Mouse (Mus musculus): Measurements from ENCODE around the gene Rnf144a.

Rnf144a gene

DNA sequence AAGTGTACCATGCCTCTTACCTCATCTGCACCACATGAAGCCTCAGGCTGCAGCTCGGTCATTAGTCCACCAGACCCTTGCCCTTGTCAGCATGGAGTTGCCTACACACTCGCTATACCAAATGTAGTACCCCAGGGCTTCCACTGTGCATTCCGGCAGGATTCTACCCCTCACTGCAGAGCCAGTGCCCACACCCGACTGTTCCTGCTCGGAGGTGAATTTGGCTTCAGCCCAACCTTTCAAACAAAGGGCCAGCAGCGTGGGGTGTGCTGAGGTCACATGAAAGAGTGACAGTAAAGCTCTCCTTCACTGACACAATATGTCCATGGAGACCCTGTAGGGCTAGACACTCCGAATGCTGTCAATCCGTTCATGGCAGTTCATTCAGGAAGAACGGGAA is 6.3 kb downstream of the Rnf144a start:
- DNase-seq (ENCODE audit: low spot score in 2 of 2): no peak

GRCm38 (mm10) chr12:26404781-26405702 is 10.0 kb downstream of the Rnf144a start:
- DNase-seq (ENCODE audit: low spot score in 2 of 2): peak in 1 of 2 experiments; percentile 44

GRCm38 (mm10) chr12:26403372-26404125 is 11.5 kb downstream of the Rnf144a start:
- no peak for DNase-seq (ENCODE audit: low spot score in 2 of 2)

GRCm38 (mm10) chr12:26401696-26402470 is 13.2 kb downstream of the Rnf144a start:
- no peak for DNase-seq (ENCODE audit: low spot score in 2 of 2)

- DNase-seq (ENCODE audit: low spot score in 2 of 2): no peak
These were observed 13.8 kb downstream of the Rnf144a start for GRCm38 (mm10) chr12:26401254-26401653.

- no peak for DNase-seq (ENCODE audit: low spot score in 2 of 2)
These were observed 14.3 kb downstream of the Rnf144a start for GRCm38 (mm10) chr12:26400762-26401161.

- DNase-seq (ENCODE audit: low spot score in 2 of 2): no peak
These were observed 15.7 kb downstream of the Rnf144a start for GRCm38 (mm10) chr12:26399391-26399790.

DNA sequence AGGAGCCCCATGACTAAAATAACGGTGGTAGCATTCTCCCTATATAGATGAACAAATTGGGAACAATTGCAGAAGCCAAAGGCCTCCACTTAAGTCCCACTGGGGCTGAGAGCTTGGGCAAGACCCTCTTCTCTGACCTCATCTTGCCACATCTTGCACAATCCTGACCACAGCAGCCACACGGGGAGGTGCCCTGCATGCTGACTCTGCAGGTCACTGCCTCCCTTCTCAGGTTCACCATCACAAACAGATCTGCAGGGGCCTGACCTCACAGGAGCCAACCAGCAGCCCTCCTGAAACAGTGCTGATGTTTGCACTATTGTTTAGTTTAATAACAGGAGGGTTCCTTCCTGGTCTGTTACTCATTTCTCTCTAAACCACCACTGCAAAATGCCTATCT is 16.5 kb downstream of the Rnf144a start:
- DNase-seq (ENCODE audit: low spot score in 2 of 2): no peak

GRCm38 (mm10) chr12:26394485-26395470 is 20.3 kb downstream of the Rnf144a start:
- peak; percentile 55 to 68 for DNase-seq (ENCODE audit: low spot score in 2 of 2)

GRCm38 (mm10) chr12:26393291-26393690 is 21.8 kb downstream of the Rnf144a start:
- no peak for DNase-seq (ENCODE audit: low spot score in 2 of 2)

- no peak for DNase-seq (ENCODE audit: low spot score in 2 of 2)
These were observed 23.9 kb downstream of the Rnf144a start for GRCm38 (mm10) chr12:26391162-26391561.

GRCm38 (mm10) chr12:26387523-26387922 is 27.5 kb downstream of the Rnf144a start:
- DNase-seq (ENCODE audit: low spot score in 2 of 2): no peak

DNA sequence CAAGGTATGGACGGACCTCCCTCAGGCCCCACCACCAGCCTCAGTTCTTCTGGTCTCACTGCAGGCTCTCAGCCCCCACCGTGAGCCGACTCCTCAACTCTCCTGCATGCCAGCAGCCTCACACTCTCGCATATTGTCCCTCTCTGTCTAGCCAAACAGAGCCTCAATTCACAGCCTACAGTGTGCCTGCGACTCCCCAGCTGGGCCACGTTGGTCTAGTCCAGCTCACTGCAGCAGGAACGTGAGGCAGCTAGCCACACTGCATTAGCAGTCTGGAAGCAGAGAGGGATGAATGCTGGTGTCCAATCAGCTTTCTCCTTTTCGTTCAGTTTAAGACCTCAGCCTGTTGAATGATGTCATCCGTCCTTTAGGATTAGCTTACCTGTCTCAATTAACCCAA is 28.1 kb downstream of the Rnf144a start:
- DNase-seq (ENCODE audit: low spot score in 2 of 2): peak; percentile 67 to 76

DNA sequence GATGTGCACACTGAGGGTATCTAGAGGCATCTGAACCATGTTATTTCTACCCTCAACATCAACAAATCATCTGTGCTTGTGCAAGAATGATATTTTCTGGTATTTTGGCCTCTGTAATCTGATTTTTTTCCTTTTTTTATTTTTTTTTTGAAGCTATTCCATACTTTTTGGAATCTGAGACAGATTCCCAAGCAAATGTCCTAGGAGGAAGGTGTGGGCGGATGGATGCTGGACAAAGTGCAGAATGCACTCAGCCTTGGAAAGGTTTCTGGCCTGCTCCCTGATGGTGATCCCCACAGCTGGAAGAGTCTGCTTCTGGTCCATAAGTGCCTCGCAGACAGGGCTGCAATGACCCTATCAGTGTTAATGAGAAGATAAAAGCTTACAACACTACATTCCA is 28.9 kb downstream of the Rnf144a start:
- no peak for DNase-seq (ENCODE audit: low spot score in 2 of 2)

DNA sequence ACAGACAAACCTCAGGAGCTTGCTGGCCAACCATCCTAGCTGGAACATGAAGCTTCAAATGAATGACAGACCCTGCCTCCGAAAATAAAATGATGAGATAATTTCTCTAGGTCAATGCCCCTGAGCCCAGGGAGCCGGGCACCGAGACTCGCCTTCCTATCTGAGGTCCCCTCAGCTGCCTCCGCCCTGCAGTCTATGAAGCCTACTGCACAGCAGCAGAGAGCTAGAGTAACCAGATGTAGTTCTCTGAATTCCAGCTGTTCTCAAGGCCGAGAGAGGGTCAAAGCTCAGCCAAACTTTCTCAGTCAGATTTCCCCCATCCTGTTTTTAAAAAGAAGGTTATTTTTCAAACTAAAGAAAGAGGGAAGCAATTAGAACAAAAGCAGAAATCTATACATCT is 29.3 kb downstream of the Rnf144a start:
- DNase-seq (ENCODE audit: low spot score in 2 of 2): no peak

DNA sequence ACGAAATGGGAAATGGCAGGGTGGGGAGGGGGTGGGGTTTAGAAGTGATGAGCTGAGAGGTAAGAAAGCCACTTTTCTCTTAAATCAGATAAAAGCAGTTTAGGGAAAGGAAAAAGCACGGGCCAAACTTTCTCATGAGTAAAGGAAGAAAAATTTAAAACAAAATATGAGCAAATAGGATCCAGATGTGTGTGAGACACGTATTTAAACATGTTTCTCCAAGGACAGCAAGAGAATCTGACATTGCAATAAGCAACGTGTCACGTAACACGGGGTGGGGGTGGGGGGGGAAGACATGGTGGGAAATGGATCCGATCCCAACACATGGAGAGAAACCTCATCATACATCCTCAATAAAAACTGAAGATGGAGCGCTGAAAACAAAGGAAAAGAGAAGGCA is 33.3 kb downstream of the Rnf144a start:
- DNase-seq (ENCODE audit: low spot score in 2 of 2): no peak

DNA sequence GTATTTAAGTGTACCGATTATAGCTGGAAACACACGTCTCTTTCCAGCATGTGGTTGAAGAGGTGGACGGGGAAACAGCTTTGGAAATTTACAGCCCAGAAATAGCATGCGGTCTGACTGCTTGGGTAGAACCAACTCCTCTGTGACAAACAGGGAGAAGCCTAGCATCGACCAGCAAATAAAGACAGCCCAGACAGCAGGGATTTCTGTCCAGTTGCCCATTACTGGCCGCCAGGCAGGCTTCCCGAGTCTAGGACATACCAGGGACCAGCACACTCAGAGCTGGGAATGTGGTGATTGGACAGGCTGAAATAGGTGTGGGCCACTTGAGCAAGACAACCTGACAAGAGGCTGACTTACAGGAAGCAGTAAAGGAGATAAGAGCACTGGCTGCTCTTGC is 35.3 kb downstream of the Rnf144a start:
- peak; percentile 44 to 67 for DNase-seq (ENCODE audit: low spot score in 2 of 2)

DNA sequence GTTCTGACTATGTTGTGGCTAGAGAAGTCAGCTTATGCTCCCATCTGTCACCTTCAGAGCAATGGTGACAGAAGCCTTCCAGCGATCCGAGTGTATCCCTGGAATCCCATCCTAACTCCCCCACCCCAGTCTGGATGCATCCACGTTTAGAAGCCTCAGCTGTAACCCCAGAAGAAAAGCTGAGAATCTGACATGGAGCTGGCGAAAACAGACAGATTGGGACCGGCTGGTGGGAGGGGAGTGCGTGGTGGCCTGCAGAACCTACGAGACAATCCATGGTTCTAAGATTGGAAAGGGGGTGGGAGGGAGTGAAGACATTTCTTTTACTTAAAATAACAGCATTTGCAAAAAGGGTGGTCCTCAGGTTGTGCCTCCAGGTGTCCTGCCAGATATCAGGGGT is 37.4 kb downstream of the Rnf144a start:
- DNase-seq (ENCODE audit: low spot score in 2 of 2): peak; percentile 69 to 86

DNA sequence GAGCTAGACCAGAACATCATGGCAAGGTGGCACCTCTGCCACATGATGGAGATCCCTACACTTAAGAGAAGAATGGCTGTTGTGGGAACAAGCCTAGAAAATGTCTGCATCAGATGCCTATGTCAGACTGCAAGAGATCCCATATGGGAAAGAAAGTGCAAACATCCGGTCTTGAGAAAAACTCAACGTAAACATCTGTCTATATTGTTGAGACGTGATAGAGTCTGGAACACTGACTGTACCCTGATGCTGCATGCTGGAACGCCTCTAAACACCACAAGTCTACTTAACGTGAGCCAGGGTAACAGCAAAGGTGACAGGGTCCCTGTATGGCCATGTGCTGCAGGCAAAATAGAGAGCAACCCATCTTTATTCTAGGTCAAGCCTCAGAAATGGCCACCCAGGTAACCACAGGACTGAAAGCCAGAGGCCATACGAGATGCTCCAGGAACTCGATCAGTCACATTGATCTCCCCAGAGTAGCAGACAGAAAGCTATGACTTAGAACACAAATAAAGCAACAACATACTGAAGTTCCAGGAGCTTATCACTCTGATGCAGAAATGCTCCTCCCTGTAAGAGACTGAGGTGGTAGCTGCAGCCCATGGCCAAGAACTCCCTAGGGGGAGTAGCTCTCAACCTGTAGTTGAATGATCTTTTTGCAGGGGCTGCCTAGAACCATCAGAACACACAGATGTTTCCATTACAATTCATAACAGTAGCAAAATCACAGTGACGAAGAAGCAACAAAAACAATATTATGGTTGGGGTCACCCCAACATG is 38.3 kb downstream of the Rnf144a start:
- DNase-seq (ENCODE audit: low spot score in 2 of 2): no peak

GRCm38 (mm10) chr12:26373721-26374120 is 41.3 kb downstream of the Rnf144a start:
- no peak for DNase-seq (ENCODE audit: low spot score in 2 of 2)

Data from right cerebral cortex, postnatal 10 days (tissue).